Mouse (Mus musculus) kidney, postnatal 0 days (tissue): Measurements from ENCODE around the gene Flot1. TPM values are rescaled to one million over a fixed set of nuclear protein-coding genes. Genes with fewer than 3 reads are reported as not detected.

Experiments
- ATAC-seq: fragments of 200-750 bp; cut with Nextera tagmentation; replicated peaks from 2 replicates; pipeline ENCODE4 v1.8.0; 2017; ENCODE audit warnings: low read depth, moderate number of reproducible peaks, moderate TSS enrichment, moderate library complexity; ENCODE audit not compliant: low FRiP score
- DNase-seq: peaks from one replicate; pipeline ENCODE4 v3.0.0-alpha.2; 2016; ENCODE audit warnings: low spot score
- H3K27ac ChIP-seq: fragments of 300-500 bp; sonication (generic); 2 replicates; pipeline ENCODE4 v1.5.1; 2014; ENCODE audit warnings: mild to moderate bottlenecking
- H3K27me3 ChIP-seq: fragments of 300-500 bp; sonication (generic); 2 replicates; pipeline ENCODE4 v1.6.1; 2014; ENCODE audit warnings: low read length, mixed read lengths; ENCODE audit not compliant: insufficient read depth
- H3K36me3 ChIP-seq: fragments of 300-500 bp; sonication (generic); 2 replicates; pipeline ENCODE4 v1.6.1; 2014; ENCODE audit warnings: low read length, mixed read lengths; ENCODE audit not compliant: insufficient read depth
- H3K4me1 ChIP-seq: fragments of 300-500 bp; sonication (generic); replicated peaks from 2 replicates; pipeline ENCODE4 v1.6.1; 2014; ENCODE audit warnings: antibody characterized with exemption, low read length, mixed read lengths; ENCODE audit not compliant: insufficient read depth
- H3K4me2 ChIP-seq: fragments of 300-500 bp; sonication (generic); 2 replicates; pipeline ENCODE4 v1.6.1; 2014; ENCODE audit warnings: mild to moderate bottlenecking, low read length, moderate library complexity, mixed read lengths
- H3K4me3 ChIP-seq: fragments of 300-500 bp; sonication (generic); replicated peaks from 2 replicates; pipeline ENCODE4 v1.5.1; 2014; ENCODE audit warnings: low read depth, low read length
- H3K9ac ChIP-seq: fragments of 300-500 bp; sonication (generic); 2 replicates; pipeline ENCODE4 v1.6.1; 2014; ENCODE audit warnings: low read depth, low read length
- H3K9me3 ChIP-seq: fragments of 300-500 bp; sonication (generic); replicated peaks from 2 replicates; pipeline ENCODE4 v1.6.1; 2016; ENCODE audit warnings: low read length, inconsistent platforms, mixed read lengths
- CTCF ChIP-seq: IDR thresholded peaks from 2 replicates; pipeline ENCODE4 v1.5.1; 2016; ENCODE audit warnings: antibody characterized with exemption, low read depth, mild to moderate bottlenecking, moderate library complexity
- WGBS: fragments of 180-500 bp; shearing (Covaris S2); extraction: QIAGEN DNeasy Blood & Tissue Kit; methylation state at CpG from one replicate; pipeline ENCODE4 v1.1.7; 2014; 5-methylcytosine and 5-hydroxymethylcytosine counted together
- polyA plus RNA-seq: library from polyadenylated mRNA; unstranded; fragments of >200 nt; fragmentation: Nextera tagmentation; extraction: Ambion mirVana; gene quantifications from 2 replicates; pipeline ENCODE4 v1.2.1, GENCODE M21; 2015

Gene Flot1
- polyA plus RNA-seq, 1 experiment from 2014 or later, result 52.2 TPM

- H3K36me3 ChIP-seq, result no peaks in the 10 kb centered on the region
- no peak for ATAC-seq
- H3K9me3 ChIP-seq, result no peaks in the 10 kb centered on the region
Measured at GRCm38 (mm10) chr17:35859371-35859770, 36.3 kb downstream of the Flot1 start.

GRCm38 (mm10) chr17:35859835-35860234 lies 36.8 kb downstream of the Flot1 start:
- Histone ChIP-seq H3K4me2 (no peak overlapping the region), H3K27me3 (no peaks in the 10 kb centered on the region), H3K27ac (no peak overlapping the region), H3K4me1 (peaks cover 8% of the 10 kb centered on the region; the same call in 1 of the 2 replicates), H3K36me3 (no peaks in the 10 kb centered on the region), H3K9me3 (no peaks in the 10 kb centered on the region), H3K4me3 (no peak overlapping the region), H3K9ac (no peak overlapping the region)
- WGBS, result 44% methylated on average over 2 of the region's 2 CpGs
- TF ChIP-seq CTCF, result no peak
- no peak for DNase-seq
- no peak for ATAC-seq

More at GRCm38 (mm10) chr17:35859371-35859770, 36.3 kb downstream of the Flot1 start:
- no peak for DNase-seq
- no peak overlapping the region for H3K27ac ChIP-seq
- no peak for TF ChIP-seq CTCF
- H3K4me1 ChIP-seq, result peaks cover 3% of the 10 kb centered on the region; the same call in 1 of the 2 replicates
- no peak overlapping the region for H3K4me3 ChIP-seq
- H3K27me3 ChIP-seq, result no peaks in the 10 kb centered on the region
- WGBS, result 92% methylated on average over 1 of the region's 1 CpGs
- H3K4me2 ChIP-seq, result no peak overlapping the region
- H3K9ac ChIP-seq, result no peak overlapping the region

- Histone ChIP-seq H3K4me1 (peaks cover 11% of the 10 kb centered on the region; the same call in 1 of the 2 replicates), H3K4me3 (peak overlapping the region; percentile 69), H3K27ac (peak overlapping the region; percentile 85), H3K9me3 (no peaks in the 10 kb centered on the region), H3K27me3 (no peaks in the 10 kb centered on the region), H3K9ac (peak overlapping the region; percentile 74), H3K36me3 (no peaks in the 10 kb centered on the region), H3K4me2 (peak overlapping the region; percentile 74)
- ATAC-seq, result no peak
- no peak for DNase-seq
- WGBS, result 3% methylated on average over 12 of the region's 12 CpGs
- no peak for TF ChIP-seq CTCF
Measured at GRCm38 (mm10) chr17:35860831-35861197, 37.8 kb downstream of the Flot1 start.

GRCm38 (mm10) chr17:35861198-35861857 lies 38.3 kb downstream of the Flot1 start, which contains the start of gene Nrm:
Gene Nrm, plus strand, starts transcription at chr17:35861318.
- H3K9ac ChIP-seq, result peak within 1 kb of the TSS; percentile 74

GRCm38 (mm10) chr17:35864832-35865353 lies 41.9 kb downstream of the Flot1 start:
- WGBS, result 23% methylated on average over 10 of the region's 10 CpGs

More at GRCm38 (mm10) chr17:35861198-35861857, 38.3 kb downstream of the Flot1 start, which contains the start of gene Nrm:
- no peaks in the 10 kb centered on the region for H3K27me3 ChIP-seq
- WGBS, result under 1% methylated on average over 47 of the region's 47 CpGs
- H3K4me1 ChIP-seq, result peaks cover 11% of the 10 kb centered on the region; the same call in 1 of the 2 replicates
- H3K4me2 ChIP-seq, result peak within 1 kb of the TSS; percentile 74
- peak; percentile 62 for TF ChIP-seq CTCF
- H3K36me3 ChIP-seq, result no peaks in the 10 kb centered on the region
- H3K27ac ChIP-seq, result peak within 1 kb of the TSS; percentile 85
- no peaks in the 10 kb centered on the region for H3K9me3 ChIP-seq
- DNase-seq, result peak; percentile 97
- ATAC-seq, result peak; percentile 87
- peak within 1 kb of the TSS; percentile 69 for H3K4me3 ChIP-seq

GRCm38 (mm10) chr17:35865481-35866280 lies 42.7 kb downstream of the Flot1 start, which contains the start of gene Ppp1r18:
Gene Ppp1r18, plus strand, starts transcription at chr17:35865593.
- ATAC-seq (peak; percentile 39), DNase-seq (peak; percentile 93)
- Histone ChIP-seq H3K36me3 (no peaks in the 10 kb centered on the region), H3K27ac (peak within 1 kb of the TSS; percentile 96), H3K9ac (peak within 1 kb of the TSS; percentile 78), H3K9me3 (no peaks in the 10 kb centered on the region), H3K4me3 (peak within 1 kb of the TSS; percentile 61), H3K4me2 (peak within 1 kb of the TSS; percentile 94), H3K27me3 (no peaks in the 10 kb centered on the region), H3K4me1 (peaks cover 30% of the 10 kb centered on the region)
- under 1% methylated on average over 42 of the region's 48 CpGs for WGBS
- TF ChIP-seq CTCF, result no peak

More at GRCm38 (mm10) chr17:35864832-35865353, 41.9 kb downstream of the Flot1 start:
- H3K27me3 ChIP-seq, result no peaks in the 10 kb centered on the region
- no peak for ATAC-seq
- peak overlapping the region; percentile 78; the same call in 1 of the 2 replicates for H3K9ac ChIP-seq
- H3K4me3 ChIP-seq, result peak overlapping the region; percentile 61
- no peak for TF ChIP-seq CTCF
- H3K9me3 ChIP-seq, result no peaks in the 10 kb centered on the region
- peaks cover 28% of the 10 kb centered on the region for H3K4me1 ChIP-seq
- H3K27ac ChIP-seq, result peak overlapping the region; percentile 96
- no peaks in the 10 kb centered on the region for H3K36me3 ChIP-seq
- H3K4me2 ChIP-seq, result peak overlapping the region; percentile 94
- DNase-seq, result no peak
